Mouse (Mus musculus): Measurements from ENCODE around the gene 2300002M23Rik.

The 2300002M23Rik gene

DNA sequence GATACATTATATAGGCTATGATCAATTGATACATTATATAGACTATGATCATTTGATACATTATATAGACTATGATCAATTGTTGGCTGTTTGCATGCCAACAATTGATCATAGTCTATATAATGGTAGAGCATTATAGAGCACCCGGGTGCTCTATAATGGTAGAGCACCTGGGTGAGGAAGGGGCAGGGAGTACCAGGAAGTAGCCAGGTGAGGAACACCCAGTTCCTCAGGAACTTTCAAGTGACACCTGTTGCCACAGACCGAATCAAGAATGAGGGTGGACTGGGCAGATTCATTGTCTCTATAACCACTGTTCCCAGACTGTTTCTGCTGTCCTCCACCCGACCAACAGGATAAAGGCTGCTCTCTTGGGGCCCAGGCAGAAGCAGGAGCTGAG is at the start of gene 2300002M23Rik:
Gene 2300002M23Rik (plus strand): TSS at position 301 of the 400 bp plus-strand sequence.
- no peak for DNase-seq

DNA sequence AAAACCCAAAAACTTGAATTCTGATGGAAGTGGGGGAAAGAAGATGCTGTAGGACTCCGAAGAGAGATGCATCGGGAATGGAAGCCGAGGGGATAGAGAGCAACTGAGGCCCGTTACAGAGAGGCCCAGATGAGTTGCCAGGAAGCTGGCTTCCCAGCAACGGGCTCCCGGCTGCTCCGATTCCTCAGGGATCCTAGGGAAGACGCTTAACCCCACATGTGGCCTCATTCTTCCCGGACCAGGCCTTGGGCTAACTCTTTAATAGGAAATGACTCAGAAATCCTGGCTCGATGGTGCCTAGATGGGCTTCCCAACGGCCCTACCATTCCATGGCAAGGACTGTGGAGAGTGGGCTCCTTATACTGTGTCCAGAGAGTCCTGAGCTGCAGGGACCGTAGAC is 49.7 kb upstream of the 2300002M23Rik start:
- peak; percentile 94 for DNase-seq

DNA sequence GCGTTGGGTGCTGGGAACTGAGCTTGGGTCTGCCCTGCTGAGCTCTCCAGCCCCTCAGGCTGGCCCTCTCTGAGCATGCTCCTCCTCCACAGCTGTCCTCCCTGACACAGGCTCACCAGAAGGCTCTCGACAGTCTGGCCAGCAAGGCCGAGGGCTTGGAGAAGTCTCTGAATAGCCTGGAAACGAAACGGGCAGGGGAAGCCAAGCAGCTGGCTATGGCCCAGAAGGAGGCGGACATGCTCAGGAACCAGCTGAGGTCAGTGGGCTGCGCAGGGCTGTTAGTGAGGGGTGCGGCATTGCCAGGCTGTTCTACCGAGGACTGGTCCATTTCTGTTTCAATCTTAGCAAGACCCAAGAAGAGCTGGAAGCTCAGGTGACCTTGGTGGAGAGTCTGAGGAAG is 42.9 kb upstream of the 2300002M23Rik start:
- DNase-seq: no peak

DNA sequence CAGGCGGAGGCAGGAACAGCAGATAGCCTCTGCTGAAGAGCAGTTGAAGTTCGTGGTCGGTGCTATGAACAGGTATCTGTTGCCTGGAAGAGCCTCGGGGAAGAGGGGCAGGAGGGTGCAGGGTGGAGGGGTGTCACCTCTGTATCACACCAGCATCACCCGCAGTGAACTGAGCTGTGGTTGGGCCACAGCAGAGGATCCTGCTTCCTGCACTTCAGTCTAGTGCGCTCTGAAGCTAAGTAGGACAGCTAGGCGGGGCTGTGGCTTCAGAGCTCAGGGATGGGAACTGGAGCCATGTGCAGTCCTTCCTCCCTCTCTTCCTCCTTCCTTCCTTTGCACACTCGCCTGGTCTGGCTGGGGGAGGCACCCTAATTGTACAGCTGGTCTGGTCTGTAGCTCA is 40.6 kb upstream of the 2300002M23Rik start:
- no peak for DNase-seq

DNA sequence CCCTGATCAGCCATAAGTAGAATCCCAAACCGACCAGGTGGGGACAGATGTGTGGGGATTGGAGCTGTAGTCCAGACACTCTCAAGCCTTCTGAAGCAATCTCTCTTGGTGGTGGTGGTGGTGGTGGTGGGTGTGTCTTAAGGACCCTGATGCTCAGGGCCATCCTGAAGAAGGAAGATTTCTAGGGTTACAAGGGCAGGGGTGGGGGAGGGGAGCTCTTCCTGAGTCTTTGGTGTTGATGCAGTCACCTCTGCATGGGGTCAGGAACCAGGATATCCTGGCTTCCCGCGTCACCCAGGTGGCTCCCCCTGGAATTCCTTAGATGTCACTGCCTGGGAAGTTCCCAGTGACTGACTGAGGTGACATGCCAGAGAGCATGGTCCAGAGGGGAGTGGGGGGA is 34.9 kb upstream of the 2300002M23Rik start:
- no peak for DNase-seq

DNA sequence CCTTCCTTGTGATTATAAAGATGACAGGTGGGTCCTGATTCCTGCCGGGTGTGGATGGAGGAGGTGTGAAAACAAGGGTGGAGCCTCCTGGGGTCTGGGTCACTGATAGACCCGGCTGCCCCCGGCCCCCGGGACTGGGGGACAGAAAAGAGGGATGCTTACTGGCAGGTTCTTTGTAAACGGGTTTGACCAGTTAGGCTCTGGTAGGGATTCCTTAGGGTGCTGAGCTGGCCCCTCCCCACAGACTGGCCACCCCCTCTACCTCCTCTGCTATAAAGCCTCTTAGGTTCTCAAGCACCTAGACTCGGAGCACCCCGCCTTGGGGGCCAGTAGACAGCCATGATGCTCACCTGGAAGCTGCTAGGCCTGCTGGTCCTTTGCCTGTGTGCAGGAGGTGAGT is 34.3 kb upstream of the 2300002M23Rik start, which contains the start of gene Psors1c2:
Gene Psors1c2 (plus strand): TSS at position 301 of the 400 bp plus-strand sequence.
- no peak for DNase-seq

DNA sequence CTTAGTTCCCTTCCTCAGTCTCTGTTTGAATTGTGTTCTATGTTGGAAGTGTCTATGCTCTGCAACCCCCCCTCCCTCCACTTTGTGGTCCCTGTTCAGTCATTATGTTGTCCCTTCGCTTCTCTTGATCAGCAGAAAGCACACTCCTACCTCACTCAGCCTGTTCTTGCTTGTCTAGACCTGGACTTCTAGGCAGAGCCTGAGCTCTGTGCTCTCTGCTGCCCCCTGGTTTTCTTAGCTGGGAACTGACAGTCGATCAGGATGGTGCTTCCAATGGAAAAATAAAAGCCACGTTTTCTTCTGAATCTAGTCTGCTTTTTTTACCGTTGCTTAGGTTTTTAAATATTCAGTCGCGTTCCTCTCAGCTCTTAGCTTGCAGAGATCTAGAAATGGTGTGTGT is 32.9 kb upstream of the 2300002M23Rik start:
- DNase-seq: peak; percentile 93

DNA sequence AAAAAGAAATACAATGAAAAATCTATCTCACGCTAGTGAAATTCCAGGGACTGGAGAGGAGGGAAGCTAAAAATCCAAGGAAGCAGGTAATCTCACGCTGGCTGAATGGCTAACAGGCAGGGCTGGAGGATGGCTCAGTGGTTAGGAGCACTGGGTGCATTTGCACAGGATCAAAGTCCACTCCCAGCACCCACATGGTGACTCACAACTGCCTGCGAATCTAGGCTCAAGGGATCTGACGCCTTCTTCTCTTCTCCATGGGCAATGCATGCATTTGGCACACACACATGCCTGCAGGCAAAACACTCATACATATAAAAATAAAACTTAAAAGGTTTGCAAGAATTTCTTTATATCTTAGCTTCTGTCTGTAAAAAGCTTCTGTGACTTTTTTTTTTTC is 29.8 kb upstream of the 2300002M23Rik start:
- no peak for DNase-seq

DNA sequence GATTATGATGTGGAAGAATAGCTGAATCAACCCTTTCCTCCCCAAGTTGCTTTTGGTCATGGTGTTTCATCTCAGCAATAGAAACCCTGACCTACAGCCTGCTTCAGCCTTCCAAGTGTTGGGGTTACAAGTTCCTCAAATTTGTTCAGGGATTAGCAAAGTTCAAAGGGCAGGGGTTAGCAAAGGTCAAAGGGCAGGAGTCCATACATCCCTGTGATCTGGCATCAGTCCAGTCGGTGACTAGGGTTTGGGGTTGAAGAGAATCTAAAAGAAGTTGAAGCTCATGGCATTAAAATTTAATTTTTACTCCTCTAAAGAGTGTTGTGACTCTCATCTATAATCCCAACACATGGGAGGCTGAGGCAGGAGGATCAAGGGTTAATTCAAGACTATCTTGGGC is 28.8 kb upstream of the 2300002M23Rik start:
- no peak for DNase-seq

DNA sequence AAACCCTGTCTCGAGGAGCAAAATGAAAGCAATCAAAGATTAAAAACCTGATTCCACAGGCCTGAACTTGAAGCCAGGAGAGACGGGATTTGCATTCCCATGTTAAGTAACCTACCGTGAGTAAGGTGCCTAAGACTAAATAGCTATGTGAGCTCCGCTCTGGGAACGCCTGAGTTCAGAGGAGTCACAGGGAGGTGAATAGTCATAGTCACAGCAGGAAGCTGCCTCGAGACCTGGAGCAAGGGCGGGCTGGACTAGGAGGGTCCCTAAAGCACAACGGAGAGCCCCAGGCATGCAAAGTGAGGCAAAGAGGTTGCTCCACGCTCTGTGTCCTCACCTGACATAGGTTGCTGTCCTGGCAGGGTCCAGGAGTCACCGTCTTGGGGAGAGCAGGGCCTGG is 27.7 kb upstream of the 2300002M23Rik start:
- DNase-seq: no peak

DNA sequence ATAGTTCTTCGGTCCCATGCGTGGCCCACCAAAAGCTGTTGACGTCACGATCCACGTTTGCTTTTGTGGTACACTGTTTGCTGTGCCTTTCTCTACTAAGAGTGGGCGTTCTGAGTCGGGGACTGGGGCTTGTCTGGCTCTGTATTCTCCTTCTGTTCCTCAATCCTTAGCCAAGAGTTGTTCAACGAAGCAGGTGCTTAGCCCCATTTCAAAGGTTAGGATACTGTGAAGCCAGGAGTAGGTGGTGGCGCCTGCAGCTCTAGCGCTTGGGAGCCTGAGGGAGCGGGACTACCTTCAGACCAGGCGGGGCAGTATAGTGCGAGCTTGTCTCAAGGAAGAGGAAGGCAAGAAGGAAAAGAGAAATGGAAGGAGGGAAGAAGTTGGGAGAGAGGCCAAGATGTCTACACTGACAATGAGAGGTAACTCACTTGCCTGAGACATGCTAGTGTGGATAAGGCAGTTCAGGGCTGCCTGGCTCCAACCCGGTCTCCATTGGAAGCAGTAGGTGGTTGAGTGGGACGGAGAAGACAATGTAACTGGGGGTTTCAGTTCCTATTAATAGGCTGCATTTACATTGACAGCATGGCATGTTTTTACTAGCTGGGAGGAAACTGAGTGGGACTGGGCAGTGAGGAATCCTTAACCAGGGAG is 24.4 kb upstream of the 2300002M23Rik start:
- no peak for DNase-seq

DNA sequence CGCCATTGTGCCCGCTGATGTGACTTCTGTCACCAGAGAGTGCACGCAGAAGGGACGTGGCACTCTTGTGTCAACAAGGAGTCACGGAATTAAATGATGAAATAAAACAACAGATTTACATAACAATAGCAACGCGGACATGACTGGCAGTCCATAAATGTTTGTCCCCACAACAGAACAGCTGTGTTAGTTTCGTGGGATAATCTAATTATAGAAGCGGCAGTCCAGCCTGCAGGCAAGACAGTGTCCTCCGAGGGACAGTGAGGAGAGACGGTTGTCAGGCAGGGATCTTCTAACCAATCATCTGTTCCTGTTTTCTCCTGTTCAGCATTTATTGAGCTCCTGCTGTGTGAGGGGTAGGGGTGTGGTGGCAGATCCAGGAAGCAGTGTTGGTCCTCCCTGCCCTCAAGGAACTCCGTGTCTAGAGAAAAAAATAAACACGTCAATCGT is 23.8 kb upstream of the 2300002M23Rik start:
- DNase-seq: no peak

DNA sequence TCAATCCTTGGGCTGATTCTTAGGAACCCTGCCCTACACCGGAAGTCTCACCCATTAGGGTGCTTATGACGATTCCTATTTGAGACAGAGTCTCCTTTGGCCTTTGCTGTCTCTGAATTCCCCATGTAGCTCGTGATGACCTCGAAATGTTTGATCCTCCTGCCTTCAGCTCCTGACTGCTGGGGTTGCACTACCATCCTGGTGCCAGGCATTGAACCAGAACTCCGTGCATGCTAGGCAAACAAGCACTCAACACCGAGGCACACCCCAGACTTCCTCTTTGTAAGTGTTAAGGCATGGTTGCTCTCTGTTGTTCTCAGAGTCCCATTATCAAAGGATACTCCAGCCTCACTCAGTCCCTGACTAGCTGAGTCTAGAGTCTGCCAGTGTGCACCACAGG is 23.2 kb upstream of the 2300002M23Rik start:
- no peak for DNase-seq

DNA sequence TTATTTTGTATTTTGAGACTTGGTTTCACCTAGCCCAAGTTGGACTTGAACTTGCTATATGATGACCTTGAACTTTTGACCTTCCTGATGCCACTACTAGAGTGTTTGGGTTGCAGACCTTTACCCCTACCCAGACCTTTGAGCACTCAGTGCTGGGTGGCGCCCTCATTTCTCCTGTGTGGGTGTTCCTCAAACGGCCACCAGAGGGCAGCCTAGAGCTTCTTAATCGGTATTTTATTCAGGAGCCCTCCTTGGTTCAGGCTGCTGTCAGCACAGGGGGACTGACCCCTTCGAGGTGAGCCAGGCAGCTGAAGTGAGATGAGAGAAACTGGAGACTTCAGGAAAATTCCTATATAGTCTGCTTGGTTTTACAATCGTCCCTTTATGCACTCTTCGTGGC is 22.6 kb upstream of the 2300002M23Rik start:
- no peak for DNase-seq

DNA sequence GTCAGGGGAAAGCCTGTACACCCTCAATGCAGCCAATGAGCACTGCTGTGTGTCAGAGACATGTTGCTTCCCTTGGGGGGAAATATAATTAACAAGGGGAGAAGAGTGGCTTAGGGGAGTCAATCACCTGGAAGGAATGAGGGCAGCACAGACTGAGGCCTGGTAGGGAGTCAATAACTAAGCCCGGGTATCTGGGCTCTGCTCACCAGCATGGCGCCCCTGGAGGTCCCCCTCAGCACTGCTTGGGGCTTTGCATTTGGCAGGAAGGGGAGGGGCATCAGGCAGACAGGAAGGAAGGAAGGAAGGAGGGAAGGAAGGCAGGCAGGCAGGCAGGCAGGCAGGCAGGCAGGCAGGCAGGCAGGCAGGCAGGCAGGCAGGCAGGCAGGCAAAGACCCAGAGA is 19.8 kb upstream of the 2300002M23Rik start:
- DNase-seq: no peak

DNA sequence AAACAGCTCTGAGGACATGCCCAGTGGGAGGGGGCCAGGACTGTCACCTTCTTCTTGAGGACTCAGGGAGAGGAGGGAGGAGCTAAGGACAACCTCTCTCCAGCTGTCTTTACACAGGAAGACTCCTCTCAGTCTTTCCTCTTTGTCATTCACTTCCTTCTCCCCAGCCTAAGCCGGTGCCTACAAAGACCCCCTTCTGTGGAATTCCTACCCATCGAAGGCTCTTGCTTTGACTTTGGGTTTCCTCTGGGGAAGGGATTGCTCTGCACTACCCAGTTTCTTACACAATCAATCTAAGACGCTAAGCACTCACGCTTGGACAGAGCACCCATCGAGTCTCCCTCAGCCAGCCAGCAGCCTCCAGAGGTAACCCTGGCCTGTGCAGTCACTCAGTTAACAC is 18.6 kb upstream of the 2300002M23Rik start:
- no peak for DNase-seq

DNA sequence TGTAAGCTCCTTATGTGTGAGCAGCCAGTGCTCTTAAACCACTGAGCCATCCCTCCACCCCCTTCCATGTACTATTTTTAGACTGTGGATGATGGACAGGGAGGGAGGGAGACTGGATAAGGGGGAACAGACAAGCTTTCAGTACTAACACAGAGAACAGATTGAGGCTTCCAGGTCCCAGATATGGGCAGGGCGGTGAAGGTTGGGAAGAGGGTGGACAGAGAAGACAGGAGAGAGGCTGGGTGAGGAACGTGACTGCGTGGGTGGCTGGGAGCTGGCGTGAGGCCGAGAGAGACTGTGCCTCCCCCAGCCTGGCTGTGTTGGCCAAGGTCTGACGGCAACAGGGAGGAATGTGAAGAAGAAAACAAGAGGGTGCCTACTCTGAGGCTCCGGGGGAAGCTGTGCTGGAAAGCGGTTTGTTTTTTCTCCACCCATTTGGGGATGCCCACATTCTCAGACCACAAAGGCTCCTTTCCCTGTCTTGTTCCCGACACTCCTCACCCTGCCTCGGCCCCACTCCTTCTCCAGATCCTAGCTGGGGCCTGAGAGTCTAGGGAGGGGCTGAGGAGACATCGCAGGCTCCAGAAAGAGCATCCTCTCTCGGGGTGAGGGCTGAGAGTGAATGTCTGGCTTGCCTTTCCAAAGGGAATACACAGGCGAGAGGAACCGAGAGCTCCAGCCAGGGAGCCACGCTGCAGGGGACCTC is 17.7 kb upstream of the 2300002M23Rik start:
- DNase-seq: peak; percentile 99

DNA sequence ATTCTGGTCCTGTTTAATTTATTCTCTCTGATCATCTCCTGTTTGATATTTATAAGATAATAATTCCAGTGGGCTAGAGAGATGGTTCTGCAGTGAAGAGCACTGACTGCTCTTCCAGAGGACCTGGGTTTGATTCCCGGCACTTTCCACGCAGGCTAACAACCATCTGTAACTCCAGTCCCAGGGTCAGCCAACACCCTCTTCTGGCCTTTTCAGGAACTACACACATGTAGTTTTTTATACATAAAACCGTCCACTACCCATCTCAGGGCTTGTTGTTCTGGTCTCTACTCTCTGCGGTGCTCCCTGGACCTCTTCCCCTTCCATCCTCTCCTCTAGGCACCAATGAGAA is 17.1 kb upstream of the 2300002M23Rik start:
- DNase-seq: no peak

DNA sequence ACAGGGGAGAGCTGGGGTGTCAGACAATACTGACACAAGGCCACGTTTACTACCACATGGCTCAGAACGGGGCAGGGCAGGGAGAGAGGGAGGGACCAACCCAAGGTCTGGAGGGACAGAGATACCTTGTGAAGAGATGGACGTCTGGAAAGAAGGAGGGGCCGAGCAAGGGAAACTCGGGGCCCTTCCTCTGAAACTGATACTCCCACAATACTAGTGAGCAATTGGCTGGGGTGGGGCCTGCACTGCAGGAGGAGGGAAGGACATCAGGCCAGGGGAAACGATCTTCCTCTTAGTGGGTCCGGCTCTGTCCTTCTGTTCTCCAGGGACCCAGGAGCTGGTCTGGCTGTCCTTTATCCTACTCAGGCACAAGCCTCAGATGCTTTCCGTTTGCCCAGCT is 16.4 kb upstream of the 2300002M23Rik start:
- DNase-seq: no peak

DNA sequence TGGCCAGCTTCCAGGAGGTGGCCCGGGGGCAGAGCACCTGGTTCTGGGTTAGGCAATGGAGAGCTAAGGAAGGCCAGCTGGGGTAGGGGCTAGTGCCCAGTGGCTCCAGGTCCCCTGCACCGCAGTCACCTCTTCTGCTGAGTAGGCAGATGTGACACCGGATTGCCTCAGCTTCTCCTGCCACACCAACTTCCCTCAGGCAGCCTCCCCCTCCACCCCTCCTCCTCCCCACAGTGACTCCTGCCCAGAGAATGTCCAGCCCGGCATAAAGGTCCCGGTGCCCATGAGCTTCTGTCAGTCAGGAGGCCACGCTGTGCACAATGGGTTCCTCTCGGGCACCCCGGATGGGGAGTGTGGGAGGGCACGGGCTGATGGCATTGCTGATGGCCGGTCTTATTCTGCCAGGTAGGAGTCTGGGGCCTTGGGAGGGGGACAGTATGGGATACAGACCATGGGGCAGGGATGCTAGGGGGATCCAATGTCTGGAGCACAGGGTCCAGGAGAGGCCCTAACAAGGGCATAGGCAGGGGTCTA is 15.3 kb upstream of the 2300002M23Rik start, which contains the start of gene Cdsn:
Gene Cdsn (plus strand): TSS at position 248 of the 534 bp plus-strand sequence.
- DNase-seq: no peak

DNA sequence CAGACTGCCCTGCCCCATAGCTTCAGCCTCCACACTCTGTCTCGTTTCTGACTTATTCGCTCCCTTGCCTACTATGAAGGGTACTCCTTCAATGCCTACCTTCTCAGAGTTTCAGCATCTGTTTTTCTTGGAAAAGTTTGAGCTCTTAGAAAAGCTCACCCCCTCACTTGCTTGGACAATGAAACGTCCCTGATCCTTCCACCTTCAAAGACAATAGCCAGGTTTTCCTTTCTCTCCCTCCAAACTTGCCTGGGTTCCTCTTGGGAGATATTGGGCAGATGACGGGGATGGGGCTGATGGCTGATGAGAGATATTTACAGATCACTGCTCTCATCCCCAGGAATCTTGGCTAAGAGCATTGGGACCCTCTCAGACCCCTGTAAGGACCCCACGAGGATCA is 12.9 kb upstream of the 2300002M23Rik start:
- no peak for DNase-seq

DNA sequence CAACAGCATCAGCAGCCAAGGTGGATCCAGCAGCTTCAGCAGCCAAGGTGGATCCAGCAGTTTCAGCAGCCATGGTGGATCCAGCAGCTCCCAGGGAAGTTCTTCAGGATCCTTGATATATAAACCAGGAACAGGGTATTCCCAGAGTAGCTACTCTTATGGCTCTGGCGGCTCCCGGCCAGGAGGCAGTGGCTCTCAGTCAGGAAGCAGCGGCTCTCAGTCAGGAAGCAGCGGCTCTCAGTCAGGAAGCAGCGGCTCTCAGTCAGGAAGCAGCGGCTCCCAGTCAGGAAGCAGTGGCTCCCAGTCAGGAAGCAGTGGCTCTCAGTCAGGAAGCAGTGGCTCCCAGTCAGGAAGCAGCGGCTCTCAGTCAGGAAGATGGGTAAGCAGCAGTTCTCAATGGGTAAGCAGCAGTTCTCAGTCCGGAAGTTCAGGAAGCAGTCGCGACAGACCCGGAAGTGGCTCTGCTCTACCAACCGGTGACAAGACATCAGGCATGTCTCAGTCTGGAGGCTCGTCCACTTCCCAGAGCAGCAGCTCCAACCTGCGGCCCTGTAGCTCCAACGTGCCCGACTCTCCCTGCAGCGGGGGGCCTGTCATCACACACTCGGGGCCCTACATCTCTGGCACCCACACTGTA is 12.4 kb upstream of the 2300002M23Rik start:
- DNase-seq: no peak

DNA sequence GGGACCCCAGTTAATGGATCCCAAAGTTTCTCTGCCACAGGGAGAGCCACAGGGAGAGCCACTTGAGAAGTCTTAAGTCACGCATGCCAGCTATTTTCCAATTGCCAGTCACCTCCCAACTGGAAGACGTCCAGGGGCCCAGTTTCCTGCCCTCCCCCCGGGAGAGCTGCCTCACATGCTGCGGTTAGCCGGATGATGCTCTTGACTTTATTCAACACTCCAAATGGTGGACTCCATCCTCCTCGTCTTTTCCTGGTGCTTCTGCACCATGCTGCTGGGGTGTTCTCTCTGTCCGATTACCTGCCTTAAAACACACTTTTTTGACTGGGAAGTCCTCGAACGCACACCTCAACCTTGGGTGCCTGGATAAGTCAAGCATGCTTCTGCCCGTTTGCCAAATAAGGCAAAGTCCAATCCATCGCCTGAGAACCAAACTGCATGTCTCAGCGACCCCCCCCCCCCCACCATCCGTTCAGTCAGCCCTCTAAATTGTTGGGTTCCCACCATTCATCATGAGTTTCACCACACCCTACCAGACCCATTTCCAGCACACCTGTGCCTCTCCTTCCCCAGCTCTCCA is 11.0 kb upstream of the 2300002M23Rik start:
- no peak for DNase-seq
